Mouse (Mus musculus) MEL (cell line): ENCODE measurements at regions not wholly inside any gene's neighbourhood (a gene's known extent, or its start where the extent isn't known, plus 50 kb on each side); places are given as distances from the start of the nearest gene placed in this dataset.

Experiments
- DNase-seq: peaks from one replicate; pipeline ENCODE4 v3.0.0; 2011; ENCODE audit warnings: low read depth, low spot score
- H3K27ac ChIP-seq: 2 replicates; pipeline ENCODE4 v1.5.1; 2012; ENCODE audit warnings: low read depth, mild to moderate bottlenecking, control low read depth, low read length, moderate library complexity; ENCODE audit not compliant: control insufficient read depth
- H3K27me3 ChIP-seq, 2 experiments: fragments of 150-350 bp in 1 of 2; sonication (generic) in 1 of 2; 2 replicates each; pipeline ENCODE4 v1.6.1; 2012; ENCODE audit warnings: low read length in 2 of 2, mild to moderate bottlenecking in 2 of 2, improper control_type of control experiment in 1 of 2, moderate library complexity in 1 of 2; ENCODE audit not compliant: insufficient read depth in 2 of 2, control insufficient read depth in 1 of 2
- H3K36me3 ChIP-seq, 2 experiments: 2 replicates each; pipeline ENCODE4 v1.6.1; 2012 to 2014; ENCODE audit warnings: low read length in 2 of 2, improper control_type of control experiment in 1 of 2, inconsistent platforms in 1 of 2, mild to moderate bottlenecking in 1 of 2; ENCODE audit not compliant: insufficient read depth in 2 of 2, control insufficient read depth in 1 of 2
- H3K4me1 ChIP-seq, 2 experiments: fragments of 150-350 bp in 1 of 2; sonication (generic) in 1 of 2; 2 replicates each; pipeline ENCODE4 v1.6.1; 2012; ENCODE audit warnings: low read length in 2 of 2, improper control_type of control experiment in 1 of 2, mild to moderate bottlenecking in 1 of 2; ENCODE audit not compliant: insufficient read depth in 2 of 2, control insufficient read depth in 1 of 2
- H3K4me3 ChIP-seq, 2 experiments: fragments of 150-350 bp in 1 of 2; sonication (generic) in 1 of 2; 2 replicates each; pipeline ENCODE4 v1.5.1; 2012; ENCODE audit warnings: low read depth in 2 of 2, low read length in 2 of 2, mild to moderate bottlenecking in 2 of 2, moderate library complexity in 2 of 2, control low read depth in 1 of 2, improper control_type of control experiment in 1 of 2; ENCODE audit not compliant: control insufficient read depth in 1 of 2, insufficient read depth in 1 of 2
- H3K79me2 ChIP-seq: 2 replicates; pipeline ENCODE4 v1.6.1; 2012; ENCODE audit warnings: mild to moderate bottlenecking, low read length, moderate library complexity; ENCODE audit not compliant: control insufficient read depth, poor library complexity, insufficient read depth
- H3K9ac ChIP-seq: 2 replicates; pipeline ENCODE4 v1.6.1; 2012; ENCODE audit warnings: low read depth, mild to moderate bottlenecking, control low read depth, low read length, moderate library complexity; ENCODE audit not compliant: control insufficient read depth, poor library complexity, severe bottlenecking
- H3K9me3 ChIP-seq: fragments of 150-350 bp; sonication (generic); replicated peaks from 2 replicates; pipeline ENCODE4 v1.6.1; 2012; ENCODE audit warnings: mild to moderate bottlenecking, low read length, improper control_type of control experiment, moderate library complexity; ENCODE audit not compliant: insufficient read depth
- EP300 ChIP-seq, 2 experiments: IDR thresholded peaks; 2 replicates each; pipeline ENCODE4 v1.6.1; 2011; ENCODE audit warnings: improper control_type of control experiment in 2 of 2, low read length in 2 of 2, low read depth in 1 of 2, mild to moderate bottlenecking in 1 of 2
- ETS1 ChIP-seq: IDR thresholded peaks from 2 replicates; pipeline ENCODE4 v1.6.1; 2012; ENCODE audit warnings: low read depth, mild to moderate bottlenecking, inconsistent platforms, low read length, improper control_type of control experiment, moderate library complexity
- GABPA ChIP-seq: IDR thresholded peaks from 2 replicates; pipeline ENCODE4 v1.6.1; 2012; ENCODE audit warnings: low read depth, mild to moderate bottlenecking, inconsistent platforms, low read length, improper control_type of control experiment, moderate library complexity
- GATA1 ChIP-seq: IDR thresholded peaks from 2 replicates; pipeline ENCODE4 v1.6.1; 2011; ENCODE audit warnings: low read depth, low read length, improper control_type of control experiment
- JUND ChIP-seq: IDR thresholded peaks from 2 replicates; pipeline ENCODE4 v1.6.1; 2011; ENCODE audit warnings: low read depth, mild to moderate bottlenecking, improper control_type of control experiment, low read length
- MXI1 ChIP-seq: IDR thresholded peaks from 2 replicates; pipeline ENCODE4 v1.6.1; 2011; ENCODE audit warnings: mild to moderate bottlenecking, low read depth, low read length, improper control_type of control experiment
- MYC ChIP-seq: IDR thresholded peaks from 2 replicates; pipeline ENCODE4 v1.6.1; 2011; ENCODE audit warnings: low read depth, mild to moderate bottlenecking, low read length, improper control_type of control experiment, moderate library complexity
- POLR2AphosphoS2 ChIP-seq: IDR thresholded peaks from 2 replicates; pipeline ENCODE4 v1.6.1; 2011; ENCODE audit warnings: low read length, improper control_type of control experiment
- RCOR1 ChIP-seq: IDR thresholded peaks from 2 replicates; pipeline ENCODE4 v1.6.1; 2012; ENCODE audit warnings: low read depth, mild to moderate bottlenecking, inconsistent platforms, low read length, improper control_type of control experiment
- UBTF ChIP-seq: IDR thresholded peaks from 2 replicates; pipeline ENCODE4 v1.6.1; 2012; ENCODE audit warnings: low read depth, mild to moderate bottlenecking, inconsistent platforms, low read length, improper control_type of control experiment, moderate library complexity, borderline replicate concordance; ENCODE audit not compliant: insufficient read depth
- ZMIZ1 ChIP-seq: IDR thresholded peaks from 2 replicates; pipeline ENCODE4 v1.6.1; 2012; ENCODE audit warnings: low read depth, mild to moderate bottlenecking, inconsistent platforms, low read length, improper control_type of control experiment, moderate library complexity

- H3K9ac ChIP-seq = no peak overlapping the region
- no peak overlapping the region for H3K27ac ChIP-seq
- H3K4me1 ChIP-seq = no peaks in the 10 kb centered on the region
- TF ChIP-seq MYC (no peak), JUND (no peak), MXI1 (no peak), RCOR1 (no peak)
- H3K4me3 ChIP-seq = no peak overlapping the region
- no peaks in the 10 kb centered on the region for H3K36me3 ChIP-seq
- H3K27me3 ChIP-seq = no peaks in the 10 kb centered on the region
- no peaks in the 10 kb centered on the region for H3K79me2 ChIP-seq
- no peak for DNase-seq
- H3K9me3 ChIP-seq = no peaks in the 10 kb centered on the region
Measured at GRCm38 (mm10) chr1:12437894-12438293, 1024.0 kb downstream of the A830018L16Rik start.

- no peak for DNase-seq
- TF ChIP-seq GATA1 (no peak), EP300 (IDR thresholded peaks at IDR 0.05; ENCODE audit: low read depth in 1 of 2, low read length in 2 of 2) (no peak), ETS1 (no peak), RCOR1 (no peak)
- H3K9me3 ChIP-seq = no peaks in the 10 kb centered on the region
- H3K4me3 ChIP-seq = no peak overlapping the region
- H3K36me3 ChIP-seq = no peaks in the 10 kb centered on the region
- no peaks in the 10 kb centered on the region for H3K79me2 ChIP-seq
- no peaks in the 10 kb centered on the region for H3K27me3 ChIP-seq
- H3K9ac ChIP-seq = no peak overlapping the region
- no peak overlapping the region for H3K27ac ChIP-seq
- H3K4me1 ChIP-seq = no peaks in the 10 kb centered on the region
Measured at GRCm38 (mm10) chr1:12466255-12466654, 1052.3 kb downstream of the A830018L16Rik start.

GRCm38 (mm10) chr1:12478983-12479763 lies 1065.3 kb downstream of the A830018L16Rik start:
- TF ChIP-seq ZMIZ1 (no peak), POLR2AphosphoS2 (no peak), MYC (no peak), GABPA (no peak), UBTF (no peak), MXI1 (no peak)
- Histone ChIP-seq H3K9me3 (no peaks in the 10 kb centered on the region), H3K79me2 (no peaks in the 10 kb centered on the region), H3K27ac (no peak overlapping the region), H3K4me1 (no peaks in the 10 kb centered on the region), H3K4me3 (no peak overlapping the region), H3K36me3 (no peaks in the 10 kb centered on the region), H3K27me3 (no peaks in the 10 kb centered on the region), H3K9ac (no peak overlapping the region)
- DNase-seq = no peak
